Mouse (Mus musculus) embryo, embryonic 11 days (tissue): ENCODE data around the gene Ugp2.
"Not testable (repeated sequence)": the region's sequence is repeated elsewhere in the genome, so short reads cannot be mapped to it uniquely, and the experiment has no call there.

ENCODE experiments used
- DNase-seq: peaks from one replicate; pipeline ENCODE4 v3.0.0-alpha.2; 2015

The Ugp2 gene

GRCm38 (mm10) chr11:21328141-21328540, 42.9 kb downstream of the Ugp2 start:
- DNase-seq = no peak

DNA sequence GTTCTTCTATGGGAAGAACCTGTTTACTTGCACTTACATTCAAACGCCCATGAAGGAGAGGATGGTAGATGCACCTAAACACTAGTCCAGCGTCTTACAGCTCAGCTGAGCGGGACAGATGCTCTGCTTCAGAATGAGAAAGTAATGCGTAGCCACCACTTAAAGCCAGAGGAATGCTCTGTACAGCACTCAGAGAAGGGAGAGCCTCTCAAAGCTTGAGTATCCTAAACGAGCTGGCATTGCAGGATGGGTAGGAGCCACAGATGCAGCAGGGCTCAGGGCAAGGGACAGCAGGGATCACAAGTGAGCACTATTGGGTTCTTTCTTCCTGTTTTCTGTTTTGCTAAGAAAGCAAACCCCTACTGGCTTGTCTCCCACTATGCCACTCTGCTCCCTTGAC, 43.5 kb downstream of the Ugp2 start:
- no peak for DNase-seq

GRCm38 (mm10) chr11:21326770-21327169, 44.2 kb downstream of the Ugp2 start:
- no peak for DNase-seq

- DNase-seq = no peak
Observed at GRCm38 (mm10) chr11:21325781-21326180, 45.2 kb downstream of the Ugp2 start.

- no peak for DNase-seq
Observed at GRCm38 (mm10) chr11:21322349-21322748, 48.7 kb downstream of the Ugp2 start.

- DNase-seq = no peak
Observed at GRCm38 (mm10) chr11:21321577-21321976, 49.4 kb downstream of the Ugp2 start.

GRCm38 (mm10) chr11:21313922-21314657, 56.9 kb downstream of the Ugp2 start:
- no peak for DNase-seq

- DNase-seq = no peak
Observed at GRCm38 (mm10) chr11:21309516-21309915, 61.5 kb downstream of the Ugp2 start.

DNA sequence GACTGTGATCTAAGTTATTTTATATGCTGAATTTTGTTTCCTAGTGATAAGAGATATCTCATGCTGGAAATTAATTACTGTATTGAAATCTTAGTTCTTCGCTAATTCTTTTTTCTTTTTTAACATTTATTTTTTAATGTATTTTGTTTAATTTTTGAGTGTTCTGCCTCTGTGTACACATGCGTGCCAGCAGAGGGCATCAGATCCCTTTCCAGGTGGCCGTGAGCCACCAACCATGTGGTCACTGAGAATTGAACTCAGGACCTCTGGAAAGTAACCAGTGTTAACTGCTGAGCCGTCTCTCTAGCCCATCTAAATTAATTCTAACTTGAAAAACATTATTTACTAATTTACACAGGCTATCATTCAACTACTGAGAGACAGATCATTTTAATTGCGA, 62.9 kb downstream of the Ugp2 start:
- DNase-seq = peak; percentile 40

DNA sequence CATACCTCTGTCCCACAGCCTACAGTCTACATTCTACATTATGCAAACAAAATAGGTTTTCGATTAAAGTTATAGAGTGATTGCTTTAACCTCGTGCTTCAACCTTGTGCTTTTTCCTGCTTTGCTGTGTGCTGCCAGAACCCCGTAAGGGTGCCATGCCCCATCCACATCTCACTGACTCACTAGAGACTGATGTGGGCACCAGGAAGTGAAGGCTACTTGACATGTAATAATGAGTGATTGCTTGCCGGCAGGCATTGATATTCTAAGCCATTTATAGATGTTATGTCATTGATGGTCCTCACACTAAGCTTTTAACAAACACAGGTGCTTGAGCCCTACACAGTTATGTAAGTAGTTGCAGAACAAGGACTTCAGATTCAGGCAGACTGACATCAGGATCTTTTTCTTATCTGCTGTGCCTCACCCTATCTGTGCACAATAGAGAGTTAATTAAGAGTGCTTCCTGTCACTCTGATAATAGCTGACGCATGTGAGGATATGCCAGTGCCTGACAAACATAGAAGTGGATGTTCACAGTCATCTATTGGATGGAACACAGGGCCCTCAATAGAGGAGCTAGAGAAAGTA, 63.8 kb downstream of the Ugp2 start:
- no peak for DNase-seq

GRCm38 (mm10) chr11:21303619-21304018, 67.4 kb downstream of the Ugp2 start:
- no peak for DNase-seq

DNA sequence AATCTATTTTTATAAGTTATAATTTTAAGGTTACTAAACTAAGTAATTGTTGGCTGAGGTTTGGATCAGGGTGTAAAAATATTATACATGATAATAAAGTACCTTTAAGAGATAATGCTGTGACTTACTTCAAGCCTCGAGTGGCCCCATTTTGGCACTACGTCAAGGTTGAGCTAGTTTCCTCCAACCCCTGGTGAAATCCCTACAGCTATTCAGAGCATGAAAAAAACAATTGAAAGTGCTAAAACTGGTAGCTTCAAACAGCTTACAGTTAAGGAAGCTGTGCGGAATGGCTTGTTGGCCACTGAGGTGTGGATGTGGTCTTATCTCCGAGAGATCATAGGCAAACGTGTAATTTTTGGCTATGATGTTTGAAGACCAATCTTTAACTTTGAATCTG, 75.5 kb downstream of the Ugp2 start:
- no peak for DNase-seq

- DNase-seq = not testable (repeated sequence)
Observed at GRCm38 (mm10) chr11:21288153-21288552, 82.8 kb downstream of the Ugp2 start.

- DNase-seq = no peak
Observed at GRCm38 (mm10) chr11:21286391-21286790, 84.6 kb downstream of the Ugp2 start.

DNA sequence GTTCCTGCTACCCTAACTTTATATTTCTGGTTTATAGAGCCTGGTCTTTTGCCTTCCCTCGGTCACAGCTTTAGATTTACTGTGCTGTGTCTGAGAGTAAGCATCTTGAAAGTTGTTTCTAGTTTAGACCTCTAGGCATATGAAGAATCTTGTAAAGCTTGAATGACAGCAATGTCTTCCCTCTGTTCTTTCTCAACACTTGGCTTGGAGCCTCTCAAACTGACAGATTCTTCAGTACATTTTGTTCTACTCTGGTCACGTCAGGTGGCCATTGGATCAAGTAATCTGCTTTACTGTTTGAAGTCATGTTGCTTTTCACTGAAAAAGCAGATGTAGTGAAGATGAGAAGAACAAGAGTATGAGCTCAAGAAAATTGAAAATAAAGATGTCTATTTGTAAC, 94.8 kb downstream of the Ugp2 start:
- no peak for DNase-seq
